Mouse (Mus musculus): ENCODE results near the gene Cars2. TPM values are rescaled to one million over a fixed set of nuclear protein-coding genes. Genes with fewer than 3 reads are reported as not detected.

The Cars2 gene
- total and polyA plus RNA-seq, 3 experiments: 45.6 to 67.1 (median 46.4) TPM

GRCm38 (mm10) chr8:11575604-11576384, 25.2 kb upstream of the Cars2 start:
- Histone ChIP-seq H3K36me3 (replicated peaks in 1 of 2; ENCODE audit: control insufficient read depth in 1 of 2, insufficient read depth in 1 of 2, low read length in 1 of 2) (no peaks in the 10 kb centered on the region), H3K4me2 (ENCODE audit: insufficient read depth, low read depth, poor library complexity, severe bottlenecking) (no peak overlapping the region), H3K4me3 (replicated peaks in 1 of 3; ENCODE audit: low read depth in 2 of 3, low read length in 2 of 3, poor library complexity in 1 of 3) (no peak overlapping the region), H3K9me3 (replicated peaks; ENCODE audit: low read length) (peaks cover under 1% of the 10 kb centered on the region), H3K27ac (ENCODE audit: insufficient read depth, low read depth) (no peak overlapping the region), H3K79me2 (replicated peaks; ENCODE audit: control insufficient read depth, extremely low read depth, insufficient read depth, poor library complexity, severe bottlenecking) (no peaks in the 10 kb centered on the region), H3K9ac (ENCODE audit: insufficient read depth, low read depth) (no peak overlapping the region), H3K4me1 (ENCODE audit: control insufficient read depth in 1 of 2, insufficient read depth in 2 of 2) (peaks cover 19 to 43% of the 10 kb centered on the region in 2 experiments), H3K27me3 (replicated peaks) (no peaks in the 10 kb centered on the region)
- DNase-seq (ENCODE audit: extremely low read depth): no peak
- dilution Hi-C loops (cut with MboI; ENCODE audit: extremely low pct_ligation_motif_present, extremely low pct_unique_long_range_greater_than_20kb, low sequenced_read_pairs): no loop called here
- in situ Hi-C loops (cut with MboI; ENCODE audit: low pct_ligation_motif_present, low pct_unique_long_range_greater_than_20kb, low sequenced_read_pairs): no loop called here
- TF ChIP-seq MAZ (IDR thresholded peaks at IDR 0.05; ENCODE audit: low read depth, low read length) (no peak), CHD1 (IDR thresholded peaks at IDR 0.05; ENCODE audit: low read depth, low read length) (no peak), ZC3H11A (IDR thresholded peaks at IDR 0.05; ENCODE audit: low read depth, low read length) (no peak), TBP (conservative IDR thresholded peaks at IDR 0.05; ENCODE audit: low read depth, low read length) (no peak)

DNA sequence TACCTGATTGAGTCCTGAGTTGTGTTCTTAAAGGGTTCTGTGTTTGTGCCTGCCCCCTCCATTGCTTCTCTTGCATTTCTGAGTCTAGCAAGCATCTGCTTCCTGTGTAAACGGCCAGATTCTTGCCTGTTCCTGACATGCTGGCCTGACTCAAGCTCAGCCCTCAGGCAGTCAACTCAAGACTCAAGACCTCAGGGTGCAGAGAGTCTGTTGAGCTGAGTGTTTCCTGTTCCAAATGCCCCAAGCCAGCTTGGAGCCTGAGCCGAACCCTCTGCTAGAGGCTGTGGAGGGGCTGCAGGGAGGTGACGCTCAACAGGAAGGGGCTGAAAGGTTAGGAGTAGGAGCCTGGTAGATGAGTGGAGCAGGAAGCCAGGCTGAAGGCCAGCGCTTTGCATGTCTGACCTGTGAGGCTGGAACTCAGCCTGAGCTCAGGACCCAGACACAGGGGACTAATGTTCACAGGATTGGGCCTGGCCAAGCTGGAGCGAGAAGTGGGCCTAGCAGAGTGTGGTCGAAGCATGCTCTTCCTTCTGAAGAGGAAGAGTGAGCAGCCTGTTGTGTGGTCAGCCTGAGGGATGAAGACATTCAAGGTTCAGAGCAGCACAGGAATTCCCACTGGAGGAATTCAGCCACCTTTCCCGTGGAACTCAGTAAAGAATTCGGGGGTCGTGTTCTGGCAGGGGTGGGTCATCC, 24.5 kb upstream of the Cars2 start:
- dilution Hi-C loops (cut with MboI; ENCODE audit: extremely low pct_ligation_motif_present, extremely low pct_unique_long_range_greater_than_20kb, low sequenced_read_pairs): no loop called here
- in situ Hi-C loops (cut with MboI; ENCODE audit: low pct_ligation_motif_present, low pct_unique_long_range_greater_than_20kb, low sequenced_read_pairs): no loop called here
- H3K27ac ChIP-seq (ENCODE audit: insufficient read depth, low read depth): no peak overlapping the region

GRCm38 (mm10) chr8:11572428-11572827, 21.8 kb upstream of the Cars2 start:
- peaks cover 27 to 54% of the 10 kb centered on the region in 2 experiments for H3K4me1 ChIP-seq (ENCODE audit: control insufficient read depth in 1 of 2, insufficient read depth in 2 of 2)
- in situ Hi-C loops (cut with MboI; ENCODE audit: low pct_ligation_motif_present, low pct_unique_long_range_greater_than_20kb, low sequenced_read_pairs): no loop called here

More for the DNA sequence above, 24.5 kb upstream of the Cars2 start:
- H3K36me3 ChIP-seq (replicated peaks in 1 of 2; ENCODE audit: control insufficient read depth in 1 of 2, insufficient read depth in 1 of 2, low read length in 1 of 2): no peaks in the 10 kb centered on the region
- H3K9ac ChIP-seq (ENCODE audit: insufficient read depth, low read depth): no peak overlapping the region
- TF ChIP-seq ZKSCAN1 (IDR thresholded peaks at IDR 0.05; ENCODE audit: borderline replicate concordance, low read depth, low read length): no peak
- no peak for TF ChIP-seq MAZ (IDR thresholded peaks at IDR 0.05; ENCODE audit: low read depth, low read length)
- no peak for TF ChIP-seq USF1 (IDR thresholded peaks at IDR 0.05; ENCODE audit: low read depth, low read length)
- no peak for TF ChIP-seq ZNF384 (IDR thresholded peaks at IDR 0.05; ENCODE audit: low read depth, low read length)
- no peak for TF ChIP-seq MEF2A (IDR thresholded peaks at IDR 0.05; ENCODE audit: borderline replicate concordance, low read depth, low read length)
- H3K79me2 ChIP-seq (replicated peaks; ENCODE audit: control insufficient read depth, extremely low read depth, insufficient read depth, poor library complexity, severe bottlenecking): no peaks in the 10 kb centered on the region
- H3K27me3 ChIP-seq (replicated peaks): no peaks in the 10 kb centered on the region
- DNase-seq (ENCODE audit: extremely low read depth): no peak
- no peak overlapping the region for H3K4me3 ChIP-seq (replicated peaks in 1 of 3; ENCODE audit: low read depth in 2 of 3, low read length in 2 of 3, poor library complexity in 1 of 3)
- no peak overlapping the region for H3K4me2 ChIP-seq (ENCODE audit: insufficient read depth, low read depth, poor library complexity, severe bottlenecking)
- peaks cover 22 to 51% of the 10 kb centered on the region in 2 experiments for H3K4me1 ChIP-seq (ENCODE audit: control insufficient read depth in 1 of 2, insufficient read depth in 2 of 2)
- H3K9me3 ChIP-seq (replicated peaks; ENCODE audit: low read length): no peaks in the 10 kb centered on the region

More at GRCm38 (mm10) chr8:11572428-11572827, 21.8 kb upstream of the Cars2 start:
- no peak for DNase-seq (ENCODE audit: extremely low read depth)
- Histone ChIP-seq H3K9me3 (replicated peaks; ENCODE audit: low read length) (peaks cover 2% of the 10 kb centered on the region), H3K4me3 (replicated peaks in 1 of 3; ENCODE audit: low read depth in 2 of 3, low read length in 2 of 3, poor library complexity in 1 of 3) (no peak overlapping the region), H3K9ac (ENCODE audit: insufficient read depth, low read depth) (no peak overlapping the region), H3K27me3 (replicated peaks) (no peaks in the 10 kb centered on the region), H3K36me3 (replicated peaks in 1 of 2; ENCODE audit: control insufficient read depth in 1 of 2, insufficient read depth in 1 of 2, low read length in 1 of 2) (no peaks in the 10 kb centered on the region), H3K79me2 (replicated peaks; ENCODE audit: control insufficient read depth, extremely low read depth, insufficient read depth, poor library complexity, severe bottlenecking) (no peaks in the 10 kb centered on the region), H3K27ac (ENCODE audit: insufficient read depth, low read depth) (no peak overlapping the region), H3K4me2 (ENCODE audit: insufficient read depth, low read depth, poor library complexity, severe bottlenecking) (0 out of 2 replicates have a peak overlapping the region, but pooled peaks have one; percentile 4)
- no peak for TF ChIP-seq RCOR1 (conservative IDR thresholded peaks at IDR 0.05; ENCODE audit: low read depth, low read length)
- no peak for TF ChIP-seq RAD21 (IDR thresholded peaks at IDR 0.05; ENCODE audit: low read depth, low read length)
- no peak for TF ChIP-seq HCFC1 (IDR thresholded peaks at IDR 0.05; ENCODE audit: low read depth, low read length)
- TF ChIP-seq USF1 (IDR thresholded peaks at IDR 0.05; ENCODE audit: low read depth, low read length): no peak
- TF ChIP-seq MAZ (IDR thresholded peaks at IDR 0.05; ENCODE audit: low read depth, low read length): no peak
- no peak for TF ChIP-seq CHD2 (IDR thresholded peaks at IDR 0.05; ENCODE audit: low read length)
- TF ChIP-seq IRF4 (IDR thresholded peaks at IDR 0.05; ENCODE audit: low read depth, low read length): no peak
- TF ChIP-seq CHD1 (IDR thresholded peaks at IDR 0.05; ENCODE audit: low read depth, low read length): no peak
- no peak for TF ChIP-seq POLR2A (IDR thresholded peaks at IDR 0.05; ENCODE audit: low read depth, low read length)
- TF ChIP-seq E2F4 (IDR thresholded peaks at IDR 0.05; ENCODE audit: insufficient replicate concordance, low read depth, low read length): no peak
- dilution Hi-C loops (cut with MboI; ENCODE audit: extremely low pct_ligation_motif_present, extremely low pct_unique_long_range_greater_than_20kb, low sequenced_read_pairs): no loop called here

Data from CH12.LX (cell line).